Mouse (Mus musculus) CH12.LX (cell line): ENCODE data around the gene Ccdc155. TPM values are rescaled to one million over a fixed set of nuclear protein-coding genes. Genes with fewer than 3 reads are reported as not detected.

Experiments used
- DNase-seq: peaks from one replicate; pipeline ENCODE4 v3.0.0-alpha.2; 2013; ENCODE audit errors: extremely low read depth
- H3K27ac ChIP-seq: 2 replicates; pipeline ENCODE4 v1.5.1; 2012; ENCODE audit warnings: low read depth, mild to moderate bottlenecking, control low read depth, moderate library complexity; ENCODE audit not compliant: insufficient read depth
- H3K27me3 ChIP-seq: replicated peaks from 2 replicates; pipeline ENCODE3; 2012; ENCODE audit warnings: inconsistent platforms
- H3K36me3 ChIP-seq, 2 experiments: replicated peaks in 1 of 2; 2 replicates each; pipeline versions ENCODE3 to v1.6.1; 2012; ENCODE audit warnings: inconsistent platforms in 1 of 2, low read length in 1 of 2, mild to moderate bottlenecking in 1 of 2, mixed read lengths in 1 of 2, moderate library complexity in 1 of 2; ENCODE audit not compliant: control insufficient read depth in 1 of 2, insufficient read depth in 1 of 2
- H3K4me1 ChIP-seq, 2 experiments: 2 replicates each; pipeline ENCODE4 v1.6.1; 2012; ENCODE audit warnings: inconsistent platforms in 1 of 2, moderate library complexity in 1 of 2; ENCODE audit not compliant: insufficient read depth in 2 of 2, control insufficient read depth in 1 of 2
- H3K4me2 ChIP-seq: 2 replicates; pipeline ENCODE4 v1.6.1; 2012; ENCODE audit warnings: low read depth, mild to moderate bottlenecking, control low read depth; ENCODE audit not compliant: poor library complexity, insufficient read depth, severe bottlenecking
- H3K4me3 ChIP-seq, 3 experiments: fragments of 150-350 bp in 1 of 3; sonication (generic) in 1 of 3; replicated peaks in 1 of 3; 2 replicates each; pipeline versions ENCODE3 to v1.5.1; 2011 to 2012; ENCODE audit warnings: low read depth in 2 of 3, low read length in 2 of 3, mild to moderate bottlenecking in 2 of 3, moderate library complexity in 2 of 3, control low read depth in 1 of 3, improper control_type of control experiment in 1 of 3, inconsistent platforms in 1 of 3, mixed read lengths in 1 of 3; ENCODE audit not compliant: poor library complexity in 1 of 3
- H3K79me2 ChIP-seq: replicated peaks from 2 replicates; pipeline ENCODE4 v1.6.1; 2012; ENCODE audit warnings: mild to moderate bottlenecking, moderate library complexity; ENCODE audit not compliant: control insufficient read depth, poor library complexity, insufficient read depth, severe bottlenecking; ENCODE audit errors: extremely low read depth
- H3K9ac ChIP-seq: 2 replicates; pipeline ENCODE4 v1.6.1; 2012; ENCODE audit warnings: low read depth, mild to moderate bottlenecking, control low read depth, moderate library complexity; ENCODE audit not compliant: insufficient read depth
- H3K9me3 ChIP-seq: replicated peaks from 2 replicates; pipeline ENCODE3; 2012; ENCODE audit warnings: low read length, inconsistent platforms, mixed read lengths
- CHD2 ChIP-seq: IDR thresholded peaks from 2 replicates; pipeline ENCODE4 v1.6.1; 2011; ENCODE audit warnings: low read length, improper control_type of control experiment
- E2F4 ChIP-seq: IDR thresholded peaks from 2 replicates; pipeline ENCODE4 v1.6.1; 2011; ENCODE audit warnings: low read depth, low read length, improper control_type of control experiment; ENCODE audit not compliant: insufficient replicate concordance
- EP300 ChIP-seq: IDR thresholded peaks from 2 replicates; pipeline ENCODE4 v1.6.1; 2011; ENCODE audit warnings: low read length, improper control_type of control experiment
- ETS1 ChIP-seq: conservative IDR thresholded peaks from 2 replicates; pipeline ENCODE4 v1.6.1; 2012; ENCODE audit warnings: low read depth, mild to moderate bottlenecking, inconsistent platforms, low read length, improper control_type of control experiment, moderate library complexity
- GABPA ChIP-seq: IDR thresholded peaks from 2 replicates; pipeline ENCODE4 v1.6.1; 2012; ENCODE audit warnings: low read depth, low read length, improper control_type of control experiment, inconsistent platforms; ENCODE audit not compliant: insufficient replicate concordance
- IRF4 ChIP-seq: IDR thresholded peaks from 2 replicates; pipeline ENCODE4 v1.6.1; 2014; ENCODE audit warnings: low read depth, mild to moderate bottlenecking, inconsistent platforms, low read length, improper control_type of control experiment
- JUND ChIP-seq: conservative IDR thresholded peaks from 2 replicates; pipeline ENCODE4 v1.6.1; 2011; ENCODE audit warnings: low read depth, low read length, improper control_type of control experiment
- MAFK ChIP-seq: IDR thresholded peaks from 2 replicates; pipeline ENCODE4 v1.6.1; 2011; ENCODE audit warnings: low read length, improper control_type of control experiment; ENCODE audit not compliant: insufficient replicate concordance
- MAZ ChIP-seq: IDR thresholded peaks from 2 replicates; pipeline ENCODE4 v1.6.1; 2012; ENCODE audit warnings: low read depth, mild to moderate bottlenecking, inconsistent platforms, low read length, improper control_type of control experiment, moderate library complexity
- NRF1 ChIP-seq: IDR thresholded peaks from 2 replicates; pipeline ENCODE4 v1.6.1; 2014; ENCODE audit warnings: low read depth, mild to moderate bottlenecking, inconsistent platforms, low read length, improper control_type of control experiment, moderate library complexity
- POLR2AphosphoS2 ChIP-seq: IDR thresholded peaks from 2 replicates; pipeline ENCODE4 v1.6.1; 2011; ENCODE audit warnings: low read depth, low read length, improper control_type of control experiment
- TBP ChIP-seq: conservative IDR thresholded peaks from 2 replicates; pipeline ENCODE4 v1.6.1; 2011; ENCODE audit warnings: low read depth, low read length, improper control_type of control experiment
- TCF12 ChIP-seq: IDR thresholded peaks from 2 replicates; pipeline ENCODE4 v1.6.1; 2014; ENCODE audit warnings: low read depth, mild to moderate bottlenecking, inconsistent platforms, low read length, improper control_type of control experiment
- USF1 ChIP-seq: IDR thresholded peaks from 2 replicates; pipeline ENCODE4 v1.6.1; 2014; ENCODE audit warnings: low read depth, mild to moderate bottlenecking, inconsistent platforms, low read length, improper control_type of control experiment
- dilution Hi-C: fragments of 300-500 bp; cut with MboI; formaldehyde crosslinking; loops from 2 replicates; pipeline ENCODE4 v1.14.3; 2020; ENCODE audit warnings: low sequenced_read_pairs; ENCODE audit not compliant: extremely low pct_unique_long_range_greater_than_20kb, extremely low pct_ligation_motif_present
- in situ Hi-C: fragments of 300-500 bp; cut with MboI; formaldehyde crosslinking; loops from 3 replicates; pipeline ENCODE4 v1.14.3; 2019; ENCODE audit warnings: low sequenced_read_pairs, low pct_ligation_motif_present, low pct_unique_long_range_greater_than_20kb, mixed read lengths
- polyA plus RNA-seq: library from polyadenylated mRNA; unstranded; fragments of >175 nt; gene quantifications from 2 replicates; pipeline ENCODE4 v1.2.1, GENCODE M21; 2012; ENCODE audit warnings: low read depth; ENCODE audit not compliant: insufficient read length
- total RNA-seq, 2 experiments: library from RNA; depleted of rRNA; stranded (reverse); fragments of 300-350 nt in 1 of 2; fragments of >200 nt in 1 of 2; gene quantifications; 2 replicates each; pipeline ENCODE4 v1.2.3; 2012 to 2014

Ccdc155 gene
- total and polyA plus RNA-seq, 3 experiments, result not detected

GRCm38 (mm10) chr7:45221680-45222079 is 17.0 kb upstream of the Ccdc155 start:
- Histone ChIP-seq H3K9ac (no peak overlapping the region), H3K79me2 (no peaks in the 10 kb centered on the region), H3K4me3 (no peak overlapping the region), H3K9me3 (peaks cover 5% of the 10 kb centered on the region), H3K27me3 (no peaks in the 10 kb centered on the region), H3K27ac (no peak overlapping the region), H3K4me2 (peak overlapping the region; percentile 26; the same call in 1 of the 2 replicates), H3K4me1 (peaks cover 18 to 56% of the 10 kb centered on the region in 2 experiments), H3K36me3 (peaks cover 0 to 2% of the 10 kb centered on the region in 2 experiments)
- DNase-seq, result peak; percentile 76
- TF ChIP-seq EP300 (peak; percentile 66; the same call in 1 of the 2 replicates), MAFK (0 out of 2 replicates have a peak, but pooled peaks have one; percentile 47), NRF1 (0 out of 2 replicates have a peak, but pooled peaks have one; percentile 17), IRF4 (0 out of 2 replicates have a peak, but pooled peaks have one; percentile 16), JUND (no peak), USF1 (no peak), TCF12 (peak; percentile 75), ETS1 (peak; percentile 35), TBP (0 out of 2 replicates have a peak, but pooled peaks have one; percentile 25)
- in situ Hi-C loops (no loop called here), dilution Hi-C loops (no loop called here)

GRCm38 (mm10) chr7:45216442-45217183 is 11.9 kb upstream of the Ccdc155 start:
- dilution Hi-C loops, result no loop called here
- H3K36me3 ChIP-seq, result no peaks in the 10 kb centered on the region
- H3K4me1 ChIP-seq, result peaks cover 17 to 53% of the 10 kb centered on the region in 2 experiments
- no peak for DNase-seq
- H3K9me3 ChIP-seq, result no peaks in the 10 kb centered on the region
- TF ChIP-seq POLR2AphosphoS2 (no peak), IRF4 (no peak), GABPA (no peak), E2F4 (no peak), CHD2 (peak; percentile 43; the same call in 1 of the 2 replicates), MAZ (no peak)
- peaks cover 3% of the 10 kb centered on the region for H3K27me3 ChIP-seq
- no peak overlapping the region for H3K27ac ChIP-seq
- no peaks in the 10 kb centered on the region for H3K79me2 ChIP-seq
- no peak overlapping the region for H3K9ac ChIP-seq
- H3K4me3 ChIP-seq, result no peak overlapping the region
- in situ Hi-C loops, result no loop called here
- no peak overlapping the region for H3K4me2 ChIP-seq
